Mouse (Mus musculus): ENCODE measurements around the gene Fto.

Fto gene

DNA sequence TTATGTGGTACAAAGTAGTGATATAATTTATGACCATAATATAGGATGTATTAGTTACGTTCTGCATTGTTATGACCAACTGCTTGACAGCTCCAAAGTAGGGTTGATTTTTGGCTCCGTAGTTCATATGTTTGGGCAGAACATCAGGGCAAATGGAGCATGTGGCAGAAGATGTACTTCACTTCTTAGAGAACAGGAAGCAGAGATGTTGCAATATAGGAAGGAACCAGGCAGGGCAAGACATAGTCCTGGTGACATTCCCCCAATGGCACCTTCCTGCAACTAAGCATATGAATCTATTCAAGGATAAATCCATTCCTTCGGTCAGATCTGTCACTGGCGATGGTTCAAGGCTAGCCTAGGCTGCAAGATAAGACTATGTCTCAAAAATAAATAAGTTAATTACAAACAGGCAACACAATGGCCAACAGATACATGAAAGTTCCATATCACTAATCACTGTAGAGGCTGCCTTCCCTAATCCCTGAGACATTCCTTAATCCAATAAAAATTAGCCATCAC, 44.2 kb downstream of the Fto start:
- DNase-seq (ENCODE audit: low spot score in 2 of 2): no peak

DNA sequence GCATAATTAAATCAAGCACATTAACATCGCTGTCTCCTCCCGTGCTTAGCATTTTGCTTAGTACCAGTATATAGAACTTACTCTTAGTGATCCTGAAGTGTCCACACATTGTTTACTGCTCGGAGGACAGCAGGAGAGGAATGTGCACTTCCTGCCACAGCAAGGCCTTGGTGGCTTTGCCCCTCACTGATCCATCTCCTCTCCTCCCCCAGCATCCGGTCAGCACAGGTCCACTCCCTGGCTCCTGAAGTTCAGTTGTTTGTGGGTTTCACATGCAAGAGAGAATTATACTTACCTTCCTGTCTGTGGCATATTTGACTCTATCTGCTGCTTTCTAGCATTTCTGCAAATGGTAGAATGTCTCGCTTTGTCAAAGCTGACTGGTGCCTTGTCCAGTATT, 44.7 kb downstream of the Fto start:
- no peak for DNase-seq (ENCODE audit: low spot score in 2 of 2)

DNA sequence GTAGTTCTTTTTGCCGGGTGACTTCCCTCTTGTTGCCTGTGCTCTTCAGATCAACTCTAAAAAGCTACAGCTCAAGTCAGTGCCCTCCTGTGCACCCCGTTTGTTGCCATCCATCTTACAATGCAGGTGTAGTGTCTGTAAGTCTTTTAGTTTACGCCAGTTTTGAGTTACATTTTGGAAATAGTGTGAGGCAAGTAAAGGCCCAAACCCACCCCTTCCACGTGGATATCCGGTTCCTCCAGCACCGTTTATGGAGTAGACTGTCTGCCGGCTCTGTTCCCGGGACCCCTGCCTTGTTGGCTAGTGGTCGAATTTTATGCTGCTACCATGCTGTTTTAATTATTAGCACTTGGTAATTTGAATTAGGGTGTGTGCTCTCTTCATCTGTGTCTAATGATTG, 46.2 kb downstream of the Fto start:
- DNase-seq (ENCODE audit: low spot score in 2 of 2): no peak

DNA sequence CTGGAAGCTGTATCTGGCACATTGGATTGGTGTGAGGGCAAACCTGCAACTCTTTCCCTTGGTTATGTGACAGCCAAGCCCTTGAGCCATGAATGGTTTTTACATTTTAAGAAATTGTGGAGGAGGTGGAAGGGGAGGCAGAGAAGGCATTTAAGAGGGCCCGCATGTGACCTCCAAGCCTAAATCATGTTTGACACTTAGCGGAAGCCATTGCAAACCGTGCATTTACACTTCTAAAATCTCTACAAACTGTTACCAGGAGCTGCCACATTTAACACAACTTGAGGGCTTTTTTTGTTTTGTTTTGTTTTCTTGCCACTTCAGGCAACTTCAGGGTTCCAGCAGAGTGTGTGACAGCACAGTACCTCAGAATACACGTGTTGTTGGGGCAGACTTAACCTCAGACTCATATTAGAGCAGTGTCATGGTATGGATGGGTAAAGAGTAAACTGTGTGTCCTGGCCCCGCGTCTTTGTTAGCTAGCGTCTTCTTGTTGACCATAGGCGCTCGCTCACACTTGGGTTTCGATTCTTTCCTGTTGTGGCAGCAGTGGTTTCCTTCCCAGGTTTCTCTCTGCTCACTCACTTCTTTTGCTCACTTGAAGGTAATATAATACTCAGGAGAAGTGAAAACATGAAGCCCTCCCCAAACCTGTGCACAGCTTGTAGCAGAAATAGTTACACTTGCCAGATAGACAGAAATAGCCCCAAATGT, 47.5 kb downstream of the Fto start:
- no peak for DNase-seq (ENCODE audit: low spot score in 2 of 2)

DNA sequence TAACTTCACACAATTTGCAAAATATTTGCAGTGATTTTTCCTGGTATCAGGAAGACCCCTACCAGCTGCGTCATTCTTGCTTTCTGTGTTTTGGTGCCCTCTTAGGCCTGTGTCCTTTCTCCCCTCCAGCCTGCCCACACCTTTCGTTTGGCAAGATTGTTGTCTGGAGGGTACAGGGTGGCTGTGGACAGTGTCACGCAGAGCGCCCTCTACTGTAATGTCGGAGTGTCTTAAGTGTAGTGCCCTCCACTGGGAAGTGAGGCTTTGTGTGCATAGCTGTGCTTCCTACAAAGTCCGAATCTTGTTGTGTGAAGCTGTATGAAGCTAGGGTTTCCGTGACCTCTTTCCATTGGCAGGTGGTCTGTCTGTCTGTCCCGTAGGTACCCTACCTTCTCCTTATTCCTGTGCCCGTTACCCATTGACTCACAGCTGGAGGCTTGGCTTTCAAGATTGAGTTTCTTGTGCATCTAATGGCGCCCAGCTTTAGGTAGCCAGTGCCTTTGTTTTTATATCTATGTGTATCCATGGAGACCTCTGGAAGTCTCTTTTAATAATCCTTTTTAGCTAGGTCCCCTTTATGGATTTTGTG, 50.0 kb downstream of the Fto start:
- no peak for DNase-seq (ENCODE audit: low spot score in 2 of 2)

DNA sequence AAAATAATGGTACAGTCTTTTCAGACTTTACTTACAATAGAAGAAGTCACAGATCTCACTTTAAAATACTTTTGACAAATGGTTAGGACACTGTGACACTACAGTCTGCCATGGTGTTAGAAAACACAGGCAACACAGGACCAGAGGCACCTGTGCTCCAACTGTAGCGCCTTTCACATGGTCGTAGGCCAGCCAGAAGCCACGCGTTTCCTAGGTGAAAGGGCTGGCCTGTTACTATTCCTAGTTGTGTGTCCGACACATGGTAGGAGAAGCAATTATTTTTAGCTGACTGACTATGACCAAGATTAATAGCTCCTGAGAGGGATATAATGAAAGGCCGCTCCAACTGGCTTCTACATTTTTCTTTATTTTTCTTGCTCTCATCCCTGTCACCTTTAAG, 50.9 kb downstream of the Fto start:
- no peak for DNase-seq (ENCODE audit: low spot score in 2 of 2)

DNA sequence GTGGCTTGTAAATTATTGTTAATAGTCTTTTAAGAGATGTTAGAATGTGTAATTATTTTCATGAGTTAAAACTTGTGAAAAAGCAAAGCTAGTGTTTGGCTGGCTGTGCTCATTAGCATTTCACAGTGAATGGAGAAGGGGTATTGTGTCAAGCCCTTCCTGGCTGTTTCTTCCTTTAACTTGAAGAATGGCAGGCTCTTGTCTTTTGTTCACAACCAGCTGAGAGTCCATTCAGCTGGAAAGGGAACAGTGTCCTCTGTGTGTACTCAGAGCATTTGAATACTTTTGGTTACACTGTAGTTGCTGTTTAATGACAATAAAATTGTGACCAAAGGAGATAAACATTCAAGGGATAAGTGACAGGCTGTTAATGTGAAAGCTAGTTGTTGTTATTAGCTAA, 52.5 kb downstream of the Fto start:
- no peak for DNase-seq (ENCODE audit: low spot score in 2 of 2)

DNA sequence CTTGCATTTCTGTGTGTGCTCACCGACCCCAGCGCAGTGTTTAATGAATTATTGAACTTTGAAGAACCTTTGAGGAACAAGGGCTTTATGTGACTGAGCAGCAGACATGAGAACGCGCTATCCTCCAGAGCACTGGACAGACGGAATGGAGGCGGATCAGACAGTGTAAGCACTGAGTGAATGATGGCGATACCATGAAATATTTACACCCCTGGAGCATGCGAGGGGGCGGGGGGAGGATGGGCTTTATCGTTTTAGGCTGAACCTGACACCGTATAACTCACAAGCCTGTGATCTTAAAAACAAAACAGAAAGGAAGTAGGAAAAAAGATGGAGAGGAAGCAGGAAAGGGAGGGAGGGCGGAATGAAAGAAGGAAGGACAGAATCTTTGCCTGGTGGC, 57.6 kb downstream of the Fto start:
- no peak for DNase-seq (ENCODE audit: low spot score in 2 of 2)

DNA sequence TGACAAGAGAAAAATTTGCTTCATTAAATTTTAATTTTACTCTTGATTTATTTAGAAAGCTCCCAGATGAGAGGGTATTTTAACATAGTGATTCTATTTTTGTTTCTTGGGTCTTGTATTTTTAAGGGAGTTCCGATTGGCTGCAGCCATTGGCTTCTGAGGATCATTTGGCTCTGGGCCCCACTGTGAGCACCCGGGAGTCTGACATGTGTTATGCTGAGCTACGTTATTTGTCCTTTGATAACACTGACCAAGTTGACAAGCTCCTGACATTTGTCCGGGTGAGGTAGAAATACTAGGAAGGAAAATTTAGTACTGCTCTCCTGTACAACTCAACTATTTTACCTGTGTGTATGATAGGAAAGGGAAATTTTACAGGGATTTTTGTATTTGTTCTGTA, 58.7 kb downstream of the Fto start:
- no peak for DNase-seq (ENCODE audit: low spot score in 2 of 2)

DNA sequence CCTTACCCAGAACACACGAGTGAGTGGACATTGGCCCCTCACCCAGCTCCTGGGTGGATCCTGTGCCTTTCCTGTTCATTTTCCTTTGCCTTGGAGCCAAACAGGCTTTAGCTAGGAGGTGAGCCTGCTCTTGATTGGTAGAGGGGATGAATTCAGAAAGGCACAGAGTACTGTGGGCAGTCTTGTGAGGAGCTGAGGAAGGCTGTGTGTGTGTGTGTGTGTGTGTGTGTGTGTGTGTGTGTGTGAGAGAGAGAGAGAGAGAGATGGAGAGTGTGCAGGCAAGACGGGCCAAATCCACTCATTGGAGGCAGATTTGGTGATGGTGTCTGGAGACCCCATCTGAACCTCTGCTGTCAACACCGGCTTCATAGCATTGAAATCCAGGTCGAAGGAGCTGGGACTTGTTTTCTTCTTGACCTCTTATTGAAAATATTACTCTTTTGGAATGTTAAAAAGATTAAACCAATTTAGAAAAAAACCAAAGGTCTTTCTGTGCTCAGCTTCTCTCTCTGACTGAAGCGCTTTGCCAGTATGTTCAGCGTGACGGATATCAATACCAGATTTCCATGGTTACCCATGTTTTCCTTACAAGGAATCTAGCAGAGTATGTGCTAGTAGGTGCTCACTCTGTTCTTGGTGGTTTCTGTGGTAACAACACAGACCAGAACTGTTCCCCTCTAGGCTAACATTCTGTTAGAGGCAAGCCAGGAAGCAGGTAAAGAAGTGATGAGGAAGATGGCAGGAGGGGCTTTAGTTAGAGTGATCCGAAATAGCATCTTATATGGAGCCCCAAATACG, 59.7 kb downstream of the Fto start:
- DNase-seq (ENCODE audit: low spot score in 2 of 2): no peak

DNA sequence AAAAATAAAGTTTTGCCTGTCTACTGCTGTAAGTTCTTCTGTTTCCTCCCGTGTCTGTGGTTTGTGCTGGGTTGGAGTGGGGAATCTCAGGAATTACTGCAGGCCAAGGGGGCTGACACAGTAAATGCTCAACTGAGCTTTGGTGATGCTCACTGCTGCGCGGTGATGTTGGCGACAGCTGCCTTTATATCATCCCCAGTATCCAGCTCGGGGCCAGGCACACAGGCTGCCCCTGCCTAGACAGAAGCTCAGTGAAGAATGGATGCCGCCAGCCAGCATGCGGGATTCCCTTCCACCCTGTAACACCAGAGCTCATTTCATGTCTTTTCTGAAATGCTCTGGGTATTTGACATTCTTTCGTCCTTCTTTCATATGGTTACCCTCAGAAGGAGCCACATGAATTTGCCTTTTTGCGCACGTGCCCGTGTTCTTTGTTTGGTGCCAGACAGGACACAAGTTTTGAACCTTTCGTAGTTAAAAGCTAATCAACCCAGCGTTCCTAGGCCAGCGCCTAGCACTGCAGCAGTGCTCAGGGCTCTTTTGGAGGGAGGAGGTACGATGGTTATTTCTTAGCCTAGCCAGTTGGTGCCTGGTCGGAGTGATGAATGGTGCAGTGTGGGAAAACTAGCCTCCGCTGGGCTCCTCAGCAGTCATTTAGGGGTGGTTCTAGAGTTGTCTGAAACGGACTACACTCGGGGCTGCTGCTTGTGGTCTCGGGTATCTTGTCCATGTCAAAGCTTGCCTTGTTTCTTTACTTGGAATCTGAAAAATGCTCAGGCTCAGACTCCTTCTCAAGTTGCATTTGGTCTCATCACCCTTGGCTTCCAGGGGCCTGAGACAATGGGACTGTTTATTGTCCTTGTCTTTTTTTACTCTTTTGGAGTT, 62.0 kb downstream of the Fto start:
- DNase-seq (ENCODE audit: low spot score in 2 of 2): no peak

DNA sequence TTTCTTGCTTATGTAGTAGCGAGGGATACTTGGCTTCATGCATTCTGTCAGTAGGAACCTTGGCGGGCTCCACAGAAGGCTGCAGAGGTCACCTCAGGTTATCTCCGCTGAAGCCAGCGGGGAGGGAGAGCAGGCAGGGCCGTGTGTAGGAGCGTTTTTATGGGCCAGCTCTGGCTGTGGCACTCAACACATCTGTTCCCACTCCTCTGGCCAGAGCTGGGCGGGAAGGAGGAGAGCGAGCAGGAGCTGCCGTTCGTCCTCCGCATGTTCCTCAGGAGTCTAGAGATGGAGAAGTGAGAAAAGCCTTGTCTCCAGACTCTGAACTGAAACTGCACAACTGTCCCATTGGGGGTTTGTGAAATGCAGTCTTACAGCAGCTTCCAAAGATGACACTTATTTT, 63.5 kb downstream of the Fto start:
- peak in 1 of 2 experiments; percentile 13 for DNase-seq (ENCODE audit: low spot score in 2 of 2)

DNA sequence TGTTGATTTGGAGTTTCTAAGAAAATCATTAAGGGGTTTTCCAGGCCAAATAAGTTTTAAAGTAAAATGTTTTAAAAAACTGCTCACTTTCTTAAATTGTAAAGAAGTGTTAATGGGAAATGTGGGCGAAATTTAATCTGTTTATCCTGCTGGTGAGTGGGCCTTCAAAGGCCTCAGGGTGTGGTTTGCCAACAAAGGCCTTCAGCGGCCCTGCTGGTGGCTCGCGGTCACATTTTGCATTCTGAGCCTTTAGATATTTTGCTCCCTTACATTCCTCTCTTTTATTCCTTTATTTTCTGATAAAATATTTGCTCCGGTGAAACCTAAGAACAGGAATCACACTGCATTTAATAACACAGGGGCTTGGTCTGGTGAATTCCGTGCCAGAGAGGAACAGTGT, 64.0 kb downstream of the Fto start:
- DNase-seq (ENCODE audit: low spot score in 2 of 2): no peak

DNA sequence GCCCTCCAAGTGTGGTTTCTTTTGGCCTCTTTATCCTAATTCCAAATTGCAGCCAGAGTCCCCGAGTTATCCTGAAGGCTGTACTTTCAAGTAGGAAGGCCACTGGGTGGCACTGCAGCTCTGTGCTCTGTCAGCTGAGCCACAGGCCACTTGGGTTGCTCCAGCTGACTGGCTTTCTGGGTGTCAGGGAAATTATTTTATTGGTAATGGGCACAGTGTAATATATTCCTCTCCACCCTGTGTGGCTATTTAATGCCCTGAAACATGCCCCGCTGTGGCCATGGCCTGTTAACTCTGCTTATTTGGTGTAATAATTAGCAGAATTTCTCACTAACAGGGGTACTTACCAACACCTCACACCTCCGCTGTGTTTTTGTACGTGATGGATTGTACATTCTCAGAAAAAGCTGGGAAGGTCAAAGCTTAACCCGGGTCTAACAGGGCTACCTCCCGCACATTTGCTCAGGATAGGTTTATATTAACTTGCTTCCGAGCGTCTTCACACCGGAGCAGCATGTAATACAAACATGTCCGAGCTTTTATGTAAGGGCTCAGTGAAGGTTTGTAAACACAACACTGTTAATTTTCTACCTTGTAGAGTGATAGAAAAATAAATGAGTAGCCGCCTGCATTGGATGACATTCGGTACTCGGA, 65.6 kb downstream of the Fto start:
- DNase-seq (ENCODE audit: low spot score in 2 of 2): peak; percentile 41 to 57

DNA sequence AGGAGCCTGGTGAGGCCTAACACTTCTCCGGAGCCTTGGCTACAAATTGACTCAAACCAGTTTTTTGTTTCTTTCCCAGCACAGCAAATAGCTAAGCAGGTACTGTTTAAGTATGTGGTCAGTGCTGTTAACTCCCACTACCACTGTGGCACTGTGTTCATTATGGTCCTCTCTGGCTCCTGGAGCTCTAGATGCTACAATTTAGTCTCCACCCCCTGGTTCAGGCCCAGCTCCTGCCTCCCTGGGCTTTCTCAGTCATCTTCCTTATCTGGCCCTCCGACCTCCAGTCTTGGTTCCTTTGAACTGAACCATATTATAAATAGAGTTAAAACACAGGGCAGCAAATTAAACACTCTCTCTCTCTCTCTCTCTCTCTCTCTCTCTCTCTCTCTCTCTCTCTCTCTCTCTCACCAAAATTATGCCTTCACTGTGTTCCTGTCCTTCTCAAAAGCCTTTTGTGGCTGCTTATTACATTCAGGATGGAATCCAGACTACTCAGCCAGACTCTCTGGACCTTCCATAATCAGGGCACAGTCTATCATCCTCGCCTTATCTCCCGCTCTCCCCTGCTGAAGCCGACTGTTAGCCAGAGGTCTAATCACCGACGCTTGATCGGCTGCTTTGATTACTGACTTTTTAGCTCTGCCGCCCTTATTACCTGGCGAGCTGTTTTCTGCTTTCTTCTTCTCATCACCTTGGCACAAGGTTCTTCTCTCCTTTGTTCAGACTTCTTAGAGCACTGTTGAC, 67.6 kb downstream of the Fto start:
- no peak for DNase-seq (ENCODE audit: low spot score in 2 of 2)

DNA sequence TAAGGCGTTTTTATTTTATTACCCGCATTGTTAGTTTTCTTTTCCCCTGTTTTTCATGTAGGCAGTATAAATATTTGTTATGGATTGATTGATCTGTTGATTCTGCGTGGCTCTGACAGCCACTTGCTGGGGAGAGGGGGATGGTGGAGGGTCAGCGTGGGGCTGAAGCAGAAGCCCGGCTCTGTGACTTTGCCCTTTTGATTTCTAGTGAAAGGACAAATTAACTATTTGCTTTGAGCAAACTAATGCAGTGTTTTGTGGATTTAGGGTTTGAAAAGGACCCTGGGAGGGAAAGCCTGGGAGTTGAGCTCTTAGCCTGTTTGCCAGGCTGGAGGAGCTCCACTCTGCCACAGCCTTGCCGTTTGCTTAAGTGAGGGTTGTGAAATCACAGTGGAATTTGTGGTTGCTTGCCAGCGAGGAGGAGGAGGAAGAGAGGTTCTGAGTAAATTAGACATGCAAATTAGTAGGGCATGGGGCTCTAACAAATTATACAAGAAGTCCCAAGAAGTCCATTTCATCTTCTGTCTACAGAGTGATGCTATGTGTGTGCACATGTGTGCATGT, 68.3 kb downstream of the Fto start:
- peak; percentile 35 to 62 for DNase-seq (ENCODE audit: low spot score in 2 of 2)

DNA sequence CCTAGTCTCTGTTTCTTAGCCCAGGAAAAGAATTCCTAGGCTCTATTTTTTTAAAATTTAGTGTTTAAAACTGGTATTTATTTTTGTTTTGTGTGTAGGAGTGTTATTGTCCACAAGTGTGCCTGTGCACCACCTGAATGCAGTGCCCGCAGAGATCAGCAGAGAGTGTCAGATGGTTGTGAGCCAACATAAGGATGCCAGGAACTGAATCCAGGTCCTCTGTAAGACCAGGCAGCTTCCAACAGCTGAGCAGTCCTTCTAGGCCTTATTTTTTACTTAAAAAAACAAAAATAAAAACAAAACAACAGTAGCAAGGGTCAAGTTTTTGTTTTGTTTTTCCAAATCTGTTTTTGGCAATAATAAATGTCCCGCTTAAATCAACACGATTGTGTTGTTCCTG, 69.9 kb downstream of the Fto start:
- no peak for DNase-seq (ENCODE audit: low spot score in 2 of 2)

DNA sequence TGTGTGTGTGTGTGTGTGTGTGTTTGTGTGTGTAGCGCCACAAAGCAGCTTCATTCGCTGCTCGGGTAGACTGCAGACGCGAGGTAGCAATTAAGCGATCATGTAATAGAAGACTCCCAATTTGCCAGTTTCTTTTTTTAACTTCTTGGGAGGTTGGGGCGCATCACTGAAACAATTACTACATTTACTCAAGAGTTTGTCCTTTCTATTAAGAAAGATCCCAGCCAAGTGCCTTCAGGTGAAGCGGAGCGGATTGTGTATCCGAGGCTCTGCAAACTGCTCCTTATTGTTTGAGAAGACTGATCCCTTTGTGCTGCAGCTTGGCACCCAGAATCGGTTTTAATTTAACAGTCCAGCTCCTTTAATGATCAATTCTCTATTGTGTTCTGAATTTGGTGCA, 70.5 kb downstream of the Fto start:
- DNase-seq (ENCODE audit: low spot score in 2 of 2): no peak

DNA sequence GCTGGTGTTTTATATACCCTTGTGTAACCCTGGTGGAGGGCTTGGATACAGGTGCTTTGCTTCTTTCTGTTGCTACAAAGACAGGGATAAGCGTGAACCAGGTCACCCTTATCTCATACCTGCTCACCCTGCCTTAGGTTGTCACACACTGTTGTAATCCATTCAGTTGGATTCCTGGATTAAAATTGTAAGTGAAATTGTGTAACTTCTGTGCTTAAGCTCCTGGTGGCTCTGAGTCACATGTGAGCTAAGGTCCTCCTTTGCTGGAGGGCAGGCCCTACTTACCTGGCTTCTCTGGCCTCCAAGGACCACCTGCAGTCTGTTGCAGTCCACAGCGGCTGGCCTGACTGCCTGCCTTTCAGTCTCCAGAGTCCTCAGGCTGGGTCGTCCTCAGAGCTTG, 71.1 kb downstream of the Fto start:
- no peak for DNase-seq (ENCODE audit: low spot score in 2 of 2)

DNA sequence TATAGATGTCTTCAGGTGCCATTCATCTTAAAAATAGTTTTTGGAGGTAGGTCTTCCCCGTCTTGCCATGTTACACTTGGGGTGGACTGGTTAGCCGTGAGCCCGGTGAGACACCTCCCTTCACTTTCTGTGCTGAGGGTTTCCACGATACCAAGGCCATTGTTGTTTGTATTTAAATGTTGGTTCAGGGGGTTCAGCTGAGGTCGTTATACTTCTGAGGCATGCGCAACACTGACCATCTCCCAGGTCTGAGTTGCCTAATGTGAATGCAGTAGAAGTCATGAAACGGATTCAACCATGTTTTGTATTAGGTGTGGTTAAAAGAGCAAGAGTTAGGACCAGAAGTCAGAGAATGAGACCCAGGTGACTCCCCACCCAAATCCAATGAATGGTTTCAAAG, 72.5 kb downstream of the Fto start:
- no peak for DNase-seq (ENCODE audit: low spot score in 2 of 2)
